Mouse (Mus musculus) ovary, postnatal 10 days (tissue): Measurements from ENCODE around the gene 6430531B16Rik.

Experiments
- DNase-seq: peaks from one replicate; pipeline ENCODE4 v3.0.0; 2022; ENCODE audit warnings: low spot score

6430531B16Rik gene

DNA sequence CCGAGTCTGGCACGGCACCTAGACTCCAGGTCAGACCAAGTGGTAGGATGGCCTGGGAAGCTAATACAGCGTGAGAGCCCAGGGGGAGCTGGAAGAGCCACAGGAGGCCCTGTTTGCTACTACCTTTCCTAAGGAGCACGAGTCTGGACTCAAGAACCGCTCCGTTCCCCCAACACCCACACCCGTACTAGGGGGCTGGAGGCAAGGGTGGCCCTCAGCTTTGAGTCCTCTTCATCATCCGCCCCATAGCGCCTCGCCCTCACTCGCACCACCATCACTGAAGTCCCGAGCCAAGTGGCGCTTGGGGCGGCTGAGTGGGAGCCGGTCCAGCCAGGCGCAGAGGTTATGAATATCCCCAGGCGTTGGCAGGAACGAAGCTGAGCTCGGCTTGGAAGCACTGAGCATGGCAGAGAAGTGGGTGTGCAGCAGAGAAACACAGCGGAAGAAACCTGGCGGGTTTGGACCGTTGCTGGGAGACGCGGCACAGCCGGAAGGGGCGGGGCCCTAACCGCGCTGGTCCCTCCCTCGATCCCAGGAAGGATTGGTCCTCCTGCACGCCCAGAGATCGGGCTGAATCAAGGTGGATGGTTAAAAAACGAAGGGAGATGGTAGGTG, at the start of gene 6430531B16Rik:
6430531B16Rik (minus strand) TSS at position 478 of the 615 bp plus-strand sequence.
- DNase-seq: peak; percentile 36

DNA sequence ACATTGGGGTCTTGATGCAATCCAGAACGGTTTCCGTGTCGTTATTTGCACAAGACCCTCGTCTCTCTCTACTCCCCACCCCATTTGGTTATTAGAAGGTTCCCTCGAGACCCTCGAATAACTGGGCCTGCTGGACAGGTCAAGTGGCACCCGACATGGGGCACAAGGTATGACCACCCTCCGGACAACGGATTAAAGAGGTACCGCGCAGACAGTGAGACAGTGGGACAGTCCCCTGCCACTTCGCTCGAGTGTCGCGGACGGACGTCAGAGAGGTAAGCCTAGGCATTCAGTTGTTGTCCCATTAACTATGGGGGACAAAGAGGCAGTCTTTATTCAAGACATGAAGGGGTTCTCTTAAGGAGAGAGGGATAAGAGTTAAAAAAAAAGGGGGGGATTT, 32.8 kb upstream of the 6430531B16Rik start:
- DNase-seq: no peak

DNA sequence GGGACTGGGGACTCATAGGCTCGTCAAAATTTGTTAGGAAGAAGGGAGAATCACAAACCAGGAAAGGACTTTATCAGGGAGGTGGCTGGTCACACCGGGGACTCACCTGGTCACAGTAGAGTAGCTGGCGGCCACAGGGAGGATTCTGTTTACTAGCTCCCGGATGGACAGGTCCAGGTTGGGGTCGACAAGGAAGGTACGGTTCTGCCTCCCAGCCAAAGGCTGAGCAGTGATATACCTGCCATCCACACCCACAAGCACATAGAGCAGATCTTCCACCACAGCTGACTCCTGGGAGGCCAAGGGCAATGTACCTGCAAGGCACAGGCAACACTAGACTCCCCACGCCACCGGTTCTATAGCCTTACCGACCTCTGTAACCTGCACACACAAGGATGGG, 29.2 kb upstream of the 6430531B16Rik start:
- DNase-seq: no peak

DNA sequence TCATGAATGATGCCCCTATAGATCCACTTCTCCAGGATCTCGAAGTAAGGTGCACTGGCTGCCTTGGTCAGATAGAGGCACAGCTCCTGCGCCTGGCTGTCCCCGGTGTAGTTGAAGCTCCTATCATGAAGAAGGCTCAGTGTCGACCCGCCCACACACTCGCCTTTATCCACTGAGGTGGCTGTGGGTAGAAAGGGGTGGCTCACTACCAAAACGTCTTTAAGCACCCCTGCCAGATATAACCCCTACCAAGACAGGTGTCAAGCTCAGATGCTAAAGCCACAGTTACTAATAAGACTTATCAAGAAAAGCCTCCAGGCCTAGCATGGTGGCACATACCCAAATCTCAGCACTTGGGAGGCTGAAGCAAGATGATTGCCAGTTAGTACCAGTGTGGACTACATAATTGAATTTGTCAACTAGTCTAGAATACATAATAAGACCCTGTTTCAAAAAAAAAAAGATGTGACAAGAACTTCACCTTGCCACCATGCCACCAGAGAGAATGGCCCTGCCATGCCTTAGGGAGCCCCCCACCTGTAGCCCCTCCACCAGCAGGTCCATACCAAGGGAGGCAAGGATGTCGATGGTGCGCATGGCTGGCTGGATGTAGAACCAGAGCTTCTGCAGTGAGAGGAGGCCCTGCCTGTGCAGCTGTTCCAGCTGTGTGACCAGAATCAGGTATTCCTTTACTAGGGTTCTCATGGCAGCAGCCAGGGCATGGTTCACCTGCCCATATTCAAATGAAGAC, 28.5 kb upstream of the 6430531B16Rik start:
- no peak for DNase-seq

DNA sequence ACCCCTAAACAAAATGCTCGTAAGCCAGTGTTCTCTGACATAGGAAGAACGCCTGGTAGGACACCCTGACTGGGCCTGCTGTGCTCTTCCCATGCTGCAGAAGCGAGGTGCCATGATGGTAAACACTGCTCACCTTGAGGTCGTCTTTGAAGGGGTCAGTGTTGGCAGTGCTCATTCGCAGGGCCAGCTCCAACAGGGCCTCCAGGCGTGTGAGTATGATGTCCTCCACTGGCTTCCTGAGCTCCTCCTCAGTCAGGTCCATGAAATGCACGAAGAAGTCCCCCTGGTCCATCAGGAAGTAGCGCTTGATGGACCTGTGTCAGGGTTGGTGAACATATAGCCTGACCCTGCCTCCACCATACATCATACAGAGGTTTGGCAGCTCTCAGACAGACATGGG, 26.1 kb upstream of the 6430531B16Rik start:
- DNase-seq: no peak

DNA sequence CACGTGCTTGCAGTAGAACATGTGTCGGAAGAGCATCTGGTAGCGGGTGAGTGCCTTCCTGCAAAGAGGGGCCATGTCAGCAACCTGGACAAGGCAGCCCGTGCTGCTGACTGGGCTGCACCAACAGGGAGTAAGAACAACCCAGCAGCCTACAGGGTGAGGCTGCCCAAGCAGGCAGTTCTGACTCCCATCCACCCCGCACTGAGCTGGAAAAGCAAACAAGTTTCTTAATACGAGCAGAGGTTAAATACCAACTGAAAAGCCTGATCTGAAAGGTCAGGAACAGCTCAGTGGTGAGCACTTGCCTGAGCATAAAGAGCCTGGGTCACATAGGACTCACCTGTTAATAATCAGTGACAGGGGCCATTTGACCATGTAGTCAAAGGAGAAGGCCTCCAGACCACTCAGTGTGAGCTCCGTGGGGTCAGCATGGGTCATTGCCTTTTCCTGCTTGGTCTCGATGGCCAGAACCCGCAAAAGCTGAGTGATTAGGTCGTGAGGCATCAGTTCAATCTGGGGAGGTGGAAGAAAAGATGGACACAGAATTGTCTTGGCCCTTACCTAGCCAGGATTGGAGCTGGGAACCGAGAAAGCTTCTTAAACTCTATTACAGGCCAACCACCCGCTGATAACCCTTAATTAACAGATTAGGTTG, 22.7 kb upstream of the 6430531B16Rik start:
- DNase-seq: no peak

DNA sequence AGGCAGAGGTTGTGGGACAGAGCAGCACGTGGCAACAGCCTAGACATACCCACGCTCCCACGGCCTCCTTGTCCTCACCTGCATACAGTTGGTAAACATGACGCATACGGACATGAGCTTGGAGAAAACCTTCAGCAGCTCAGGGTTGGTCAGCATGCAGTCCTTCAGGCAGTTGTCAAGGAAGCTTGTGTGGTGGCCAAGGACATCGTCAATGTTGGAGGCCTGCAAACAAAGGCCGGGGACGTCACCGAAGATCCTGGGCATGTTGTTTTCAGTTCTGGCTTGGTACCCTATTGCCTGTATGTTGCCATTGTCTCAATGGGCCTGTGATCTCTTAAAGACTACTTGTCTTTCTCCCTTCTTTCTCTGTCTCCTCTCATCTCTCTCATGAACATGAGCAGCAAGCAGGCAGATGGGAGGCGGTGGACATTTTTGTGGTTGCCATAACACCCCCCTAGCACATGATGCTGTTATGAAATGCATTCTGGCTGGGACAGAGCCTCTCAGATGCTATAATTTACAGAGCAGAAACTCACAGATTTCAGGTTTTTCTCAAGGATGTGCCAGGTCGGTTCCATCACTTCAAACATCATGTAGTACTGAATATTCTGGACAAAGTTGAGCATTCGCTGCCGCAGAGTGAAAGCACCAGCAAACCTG, 20.3 kb upstream of the 6430531B16Rik start:
- no peak for DNase-seq

DNA sequence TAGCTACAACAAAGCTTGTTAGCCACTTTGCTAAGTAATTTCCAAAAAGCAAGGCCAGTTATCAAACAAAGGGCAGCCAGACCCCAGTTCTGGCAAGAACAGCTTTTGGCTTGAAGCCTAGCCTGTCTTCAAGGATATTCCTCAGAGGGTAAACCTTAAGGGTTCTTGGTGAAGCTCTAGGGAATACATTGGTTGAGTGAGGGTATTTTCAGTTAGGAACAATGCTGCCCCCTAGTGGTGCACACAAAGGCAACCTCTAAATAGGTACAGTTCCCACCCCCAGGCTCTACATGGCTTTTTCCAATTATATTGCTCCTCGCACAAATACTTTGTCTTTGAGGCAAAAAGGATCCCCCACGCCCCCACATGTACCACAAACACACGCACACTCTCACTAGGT, 16.1 kb upstream of the 6430531B16Rik start:
- DNase-seq: no peak

DNA sequence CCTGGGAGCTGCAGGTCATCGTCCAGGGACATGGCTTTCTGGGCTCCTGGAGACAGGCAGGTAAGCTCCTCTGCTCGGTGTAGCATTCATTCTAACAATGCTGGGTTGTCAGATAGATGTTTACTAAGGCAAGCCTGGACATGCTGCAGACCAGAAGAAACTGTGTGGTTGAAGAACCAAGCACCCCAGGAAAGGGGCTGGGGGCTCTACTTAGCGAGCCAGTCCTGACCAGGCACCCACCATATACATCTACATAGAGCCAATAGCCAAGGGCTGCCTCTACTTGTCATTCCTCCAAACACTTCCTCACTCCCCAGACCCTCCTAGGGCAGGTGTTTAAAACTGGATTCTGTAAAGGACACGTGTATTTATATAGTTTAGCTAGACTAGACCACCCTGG, 15.6 kb upstream of the 6430531B16Rik start:
- no peak for DNase-seq

DNA sequence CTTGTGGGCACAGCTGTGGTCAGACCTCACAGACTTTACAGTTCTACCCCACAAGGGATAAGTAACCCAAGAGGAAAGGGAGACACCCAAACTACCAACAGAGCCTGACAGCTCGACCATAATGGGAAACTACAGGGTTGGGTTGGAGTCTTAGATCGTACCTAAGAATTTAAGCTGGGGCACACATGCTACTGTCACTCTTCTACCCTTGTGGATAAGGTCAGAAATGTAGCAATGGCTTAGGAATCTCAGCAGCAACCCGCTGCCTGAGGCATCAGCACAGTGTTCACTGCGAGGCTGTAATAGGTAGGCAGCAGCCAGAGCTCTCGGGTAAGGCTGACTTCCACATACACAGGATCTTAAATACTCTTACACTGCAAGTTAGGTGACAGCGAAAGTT, 15.0 kb upstream of the 6430531B16Rik start:
- DNase-seq: no peak

DNA sequence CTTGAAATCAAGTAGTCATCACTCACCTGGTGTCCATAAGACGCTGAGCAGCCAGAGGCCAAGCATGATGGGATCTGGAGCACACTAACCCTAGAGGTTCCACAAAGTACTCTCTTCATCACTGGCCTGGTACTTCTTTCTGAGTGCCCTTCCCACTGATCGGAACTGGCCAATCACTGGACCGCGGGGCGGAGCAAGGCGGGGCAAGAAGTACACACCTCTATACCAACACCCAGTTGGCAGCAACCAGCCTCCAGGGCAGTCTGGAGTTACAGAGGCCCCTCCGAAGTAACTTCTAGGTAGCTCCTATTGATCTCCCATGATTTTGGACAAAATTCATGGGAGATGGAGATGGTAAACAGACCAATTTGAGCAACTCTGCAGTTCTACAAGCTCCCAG, 13.9 kb upstream of the 6430531B16Rik start, which contains the start of gene Adam8:
Adam8 (minus strand) TSS at position 157 of the 400 bp plus-strand sequence.
- DNase-seq: no peak

DNA sequence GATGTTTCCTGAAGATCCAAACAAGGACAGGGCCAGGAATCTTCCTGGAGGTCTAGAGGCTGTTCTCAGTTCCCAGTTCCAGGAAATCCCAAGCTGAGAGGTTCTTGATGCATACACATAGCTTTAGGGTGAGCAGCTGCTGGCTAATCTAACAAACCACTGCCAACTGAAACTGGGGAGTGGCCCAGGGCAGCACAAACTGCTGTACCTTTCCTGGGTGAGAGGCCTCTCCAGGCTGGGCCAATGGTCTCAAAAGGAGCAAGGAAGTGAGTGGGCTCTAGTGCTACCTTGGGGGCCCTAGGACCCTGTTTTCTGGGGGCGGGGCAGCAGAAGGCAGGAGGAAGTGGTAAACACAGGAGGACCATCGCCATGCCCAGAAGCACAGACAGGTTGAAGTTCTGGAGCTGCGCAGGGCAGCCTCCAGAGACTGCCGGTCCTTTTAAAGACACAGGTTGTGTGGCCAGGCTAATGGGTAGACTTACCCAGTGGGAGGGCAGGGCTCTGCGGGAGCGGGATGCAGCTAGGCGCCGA, 12.4 kb upstream of the 6430531B16Rik start:
- DNase-seq: no peak

DNA sequence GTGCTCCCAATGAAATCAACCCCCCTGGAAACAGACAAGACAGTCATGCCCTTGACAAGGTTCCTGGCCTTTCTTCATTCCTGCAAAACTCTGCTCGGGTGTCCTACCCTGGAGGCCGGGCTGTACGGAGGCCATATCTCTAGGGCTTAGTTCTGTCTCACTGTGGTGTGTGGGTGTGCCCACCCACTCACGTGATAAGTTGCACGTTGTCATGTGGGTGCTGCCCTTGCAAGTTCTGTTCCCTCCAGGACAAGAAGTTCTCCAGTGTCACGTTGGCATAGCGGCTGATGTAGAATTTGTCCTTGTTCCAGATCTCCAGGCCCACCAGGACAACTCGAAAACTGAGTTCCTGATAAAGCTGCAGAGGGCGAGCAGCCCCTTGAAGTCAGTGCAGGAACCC, 9.7 kb upstream of the 6430531B16Rik start:
- no peak for DNase-seq

DNA sequence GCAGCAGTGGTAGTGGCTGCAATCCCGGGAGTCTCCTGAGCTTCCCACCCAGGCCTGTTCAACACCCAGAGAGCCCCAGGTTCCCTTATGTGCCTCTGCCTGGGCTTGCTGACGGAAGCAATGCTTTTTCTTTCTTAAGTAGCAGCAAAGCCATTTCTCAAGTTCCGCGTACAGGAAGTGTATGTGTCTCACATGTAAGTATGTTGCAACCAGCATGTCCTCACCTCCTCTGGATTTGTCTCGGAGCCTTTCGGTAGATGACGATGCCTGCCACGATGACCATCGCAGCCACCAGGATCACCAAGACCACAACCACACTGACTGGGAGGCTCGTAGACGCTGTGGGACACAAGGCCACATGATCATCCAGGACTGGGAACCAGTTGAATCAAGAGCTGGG, 6.0 kb upstream of the 6430531B16Rik start:
- no peak for DNase-seq

DNA sequence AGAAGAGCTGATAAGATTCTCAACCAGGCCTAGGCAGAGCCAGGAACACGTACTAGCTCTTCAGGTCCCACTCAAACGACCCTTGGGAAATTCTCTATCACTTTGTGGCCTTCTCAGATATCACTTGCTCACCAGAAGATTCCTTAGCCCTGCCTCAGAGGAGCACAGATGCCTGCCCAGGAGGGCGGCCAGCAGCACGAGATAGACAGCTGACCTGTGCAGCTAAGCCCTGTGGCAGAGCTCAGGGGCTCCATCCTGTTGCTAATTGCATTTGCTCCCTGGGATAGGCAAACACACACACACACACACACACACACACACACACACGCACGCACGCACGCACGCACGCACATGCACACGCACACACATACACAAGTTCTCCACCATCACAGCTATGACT, 3.5 kb upstream of the 6430531B16Rik start:
- no peak for DNase-seq

DNA sequence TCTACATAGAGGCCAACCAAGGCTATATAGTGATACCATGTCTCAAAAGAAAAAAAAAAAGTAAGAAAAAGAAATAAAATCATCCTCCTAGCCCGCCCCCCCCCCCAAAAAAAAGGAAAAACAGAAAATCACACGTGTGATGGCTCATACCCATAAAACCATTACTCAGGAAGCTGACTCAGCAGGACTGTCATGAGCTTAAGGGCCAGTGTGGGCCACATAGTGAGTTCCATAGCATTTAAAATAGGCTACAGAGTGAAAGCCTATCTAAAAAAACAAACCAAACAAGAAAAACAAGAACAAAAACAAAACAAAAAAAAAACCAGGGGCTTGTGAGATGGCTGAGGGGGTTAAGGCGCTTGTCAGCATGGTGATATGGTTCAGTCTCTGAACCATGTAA, 2.2 kb upstream of the 6430531B16Rik start:
- DNase-seq: no peak

DNA sequence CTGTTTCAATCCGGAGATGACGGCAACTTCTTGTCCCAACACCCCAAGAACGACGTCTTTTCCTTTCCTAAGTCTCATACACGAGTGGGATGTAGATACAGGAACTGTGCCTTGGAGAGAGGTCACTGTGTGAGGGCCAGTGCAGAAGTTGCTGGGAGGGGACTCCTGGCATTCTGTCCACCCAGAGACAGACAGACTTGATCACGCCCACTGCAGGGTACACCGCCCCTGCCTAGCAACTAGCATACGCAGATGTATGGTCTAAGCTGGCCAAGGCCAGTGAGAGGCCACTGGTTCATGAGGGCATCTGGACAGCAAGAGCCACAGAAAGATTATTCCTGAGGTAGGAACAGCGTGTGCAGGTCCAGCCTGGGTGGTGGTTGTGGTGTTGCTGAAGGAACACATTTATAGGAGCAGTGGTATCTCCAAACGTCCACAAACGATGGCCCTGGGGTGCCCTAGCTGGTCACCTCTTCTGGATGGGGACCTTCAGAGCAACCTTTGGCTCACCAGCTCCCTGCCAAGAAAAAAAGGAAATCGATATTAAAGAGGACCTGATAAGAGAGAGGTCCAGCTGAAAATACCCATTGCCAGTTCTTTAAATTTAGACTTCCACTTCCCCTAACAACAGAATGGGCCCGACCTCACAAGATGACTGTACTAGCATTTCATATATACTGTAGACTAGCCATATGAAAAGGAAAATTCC, 610 bp upstream of the 6430531B16Rik start:
- DNase-seq: no peak

DNA sequence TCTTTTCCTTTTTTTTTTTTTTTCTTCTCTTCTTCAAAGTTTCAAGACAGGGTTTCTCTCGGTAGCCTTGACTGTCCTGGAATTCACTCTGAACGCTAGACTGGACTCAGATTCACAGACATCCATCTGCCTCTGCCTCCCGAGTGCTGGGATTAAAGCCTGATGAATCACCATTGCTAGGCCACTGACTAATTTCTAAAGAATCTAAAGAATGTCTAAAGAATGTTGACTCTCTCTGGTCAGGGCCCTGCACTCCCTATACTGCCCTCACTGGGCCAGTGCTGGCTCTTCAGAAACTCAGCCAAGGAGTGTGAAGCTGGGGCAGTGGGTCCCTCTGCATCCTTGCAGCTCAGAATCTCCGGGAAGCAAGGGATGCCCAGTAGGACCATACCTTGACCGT, 3.1 kb downstream of the 6430531B16Rik start:
- no peak for DNase-seq

DNA sequence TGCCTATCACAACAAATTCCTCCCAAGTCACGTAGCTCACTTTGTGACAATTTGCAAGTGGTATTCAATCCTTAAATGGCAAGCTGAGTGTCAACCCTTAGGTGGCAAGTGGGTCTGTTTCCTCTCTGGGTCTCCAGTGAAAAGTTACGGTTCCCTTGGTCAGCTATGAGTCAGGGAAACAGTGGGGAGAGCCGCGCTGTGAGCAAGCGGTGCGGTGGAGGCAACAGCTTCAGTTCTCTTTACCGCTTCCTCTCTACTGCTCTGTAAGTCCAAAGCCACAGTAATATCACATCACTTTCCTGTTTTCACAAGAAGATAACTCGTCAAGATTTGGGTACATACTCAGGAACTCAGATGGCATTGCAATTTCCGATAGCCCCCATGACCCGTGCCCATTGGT, 4.2 kb downstream of the 6430531B16Rik start:
- no peak for DNase-seq

DNA sequence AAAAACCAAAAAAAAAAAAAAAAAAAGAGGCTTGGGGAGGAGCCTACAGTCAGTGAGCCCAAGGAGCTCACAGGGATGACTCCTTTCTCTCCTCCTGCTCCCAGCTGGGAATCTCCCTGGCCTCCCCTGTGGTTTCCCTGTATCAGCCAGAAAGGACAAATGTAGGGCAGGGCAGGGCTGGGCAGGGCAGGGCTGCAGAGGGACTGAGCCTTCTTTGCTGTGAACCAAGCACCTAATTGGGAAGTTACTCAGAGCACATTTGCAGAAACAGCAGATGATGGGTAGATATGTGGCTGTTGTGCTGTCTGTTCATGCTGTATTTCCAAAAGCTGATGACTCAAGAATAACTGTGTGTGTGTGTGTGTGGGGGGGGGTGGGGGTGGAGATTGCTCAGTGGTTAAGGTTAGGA, 5.6 kb downstream of the 6430531B16Rik start:
- DNase-seq: no peak

DNA sequence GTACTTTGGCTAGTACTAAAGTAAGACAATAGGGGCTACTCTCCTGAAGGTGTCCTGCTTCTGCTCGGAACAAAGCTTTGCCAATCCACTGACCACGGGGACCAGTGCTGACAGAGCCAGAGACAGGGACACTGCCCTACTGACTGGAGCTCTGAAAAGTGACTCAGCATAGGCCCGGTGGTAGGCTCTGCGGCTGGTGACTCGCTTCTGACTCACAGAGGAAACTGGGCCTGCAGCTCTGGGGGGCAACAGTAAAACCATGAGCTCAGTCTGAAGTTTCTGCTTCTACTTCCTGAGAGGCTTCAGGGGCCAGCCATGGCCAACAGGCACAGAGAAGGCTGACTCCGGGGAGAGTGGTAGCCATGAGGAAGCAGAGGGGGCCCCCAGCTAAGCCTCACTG, 7.1 kb downstream of the 6430531B16Rik start:
- no peak for DNase-seq

DNA sequence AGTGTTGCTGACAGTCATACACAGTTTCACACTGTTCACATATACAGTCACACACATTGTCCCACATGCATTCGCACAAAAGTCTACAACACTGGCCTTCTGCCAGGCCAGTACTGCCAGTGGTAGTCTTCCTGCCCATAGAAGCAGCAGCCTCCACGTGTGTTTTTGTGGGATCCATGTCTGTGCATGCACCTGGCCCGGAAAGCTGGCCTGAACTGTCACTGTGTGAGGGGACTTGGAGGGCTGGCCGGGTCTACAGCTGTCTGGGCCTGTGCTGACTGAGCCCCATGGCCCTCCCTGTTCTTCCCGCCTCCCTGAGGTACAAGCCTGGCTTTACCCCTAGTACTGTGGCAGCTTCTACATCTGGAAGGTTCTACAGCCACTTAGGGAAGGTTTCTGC, 7.6 kb downstream of the 6430531B16Rik start:
- no peak for DNase-seq
